In the genomic region with DNA sequence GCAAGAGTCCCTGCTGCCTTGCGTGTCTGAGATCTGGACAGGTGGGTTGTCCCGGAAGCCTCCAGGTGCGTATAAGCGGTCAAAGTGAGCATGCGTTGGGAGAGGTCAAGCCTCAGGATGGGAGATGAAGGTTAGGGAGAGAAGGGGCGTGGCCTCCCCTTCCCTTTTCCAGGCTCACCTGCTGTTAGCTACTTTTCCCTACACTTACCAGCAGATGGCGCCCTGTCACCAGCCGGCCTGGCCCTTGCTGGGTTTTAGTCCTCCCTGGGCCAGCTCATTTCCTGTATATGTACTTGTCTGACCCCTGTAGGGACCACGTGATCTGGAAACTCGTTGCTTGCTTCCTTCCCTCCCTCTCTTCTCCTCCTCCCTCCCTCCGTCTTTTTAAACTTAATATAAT, we compare ENCODE assay signal across 8 mouse cellular contexts. TPM values are rescaled to one million over a fixed set of nuclear protein-coding genes. Genes with fewer than 3 reads are reported as not detected.
A peak's percentile ranks its signal among the peaks of the same experiment; 100 is the strongest.
DNase-seq lines count a peak whose midpoint lies in the region; ATAC-seq and TF ChIP-seq lines count a peak whose summit lies in the region.

No protein-coding gene starts in this region.

- DNase-seq in G1E (ENCODE audit: low spot score), result peak; percentile 55
- DNase-seq in cerebellum, adult 18-20 months, result peak; percentile 80 to 83
- peak; percentile 79 for DNase-seq in forebrain, postnatal 0 days
- DNase-seq in heart, postnatal 4 days, result peak; percentile 88
- peak; percentile 66 to 82 for DNase-seq in layer of hippocampus, adult 2 months (ENCODE audit: low spot score in 2 of 2)
- peak; percentile 62 for DNase-seq in retina, adult 2 months (ENCODE audit: low read depth, low spot score)
- peak; percentile 74 for DNase-seq in thymus, postnatal 25 days

- H3K9ac ChIP-seq in forebrain, postnatal 0 days, result no peak overlapping the region
- H3K9ac ChIP-seq in lung, embryonic 16.5 days (ENCODE audit: low read length), result no peak overlapping the region

- H3K36me3 ChIP-seq in G1E (replicated peaks), result peaks cover 58% of the 10 kb centered on the region
- no peaks in the 10 kb centered on the region for H3K36me3 ChIP-seq in forebrain, postnatal 0 days (ENCODE audit: insufficient read depth)
- no peaks in the 10 kb centered on the region for H3K36me3 ChIP-seq in lung, embryonic 16.5 days (ENCODE audit: control insufficient read depth, insufficient read depth, low read length)

- no peaks in the 10 kb centered on the region for H3K9me3 ChIP-seq in G1E (replicated peaks)
- H3K9me3 ChIP-seq in forebrain, postnatal 0 days (ENCODE audit: low read length), result no peaks in the 10 kb centered on the region
- H3K9me3 ChIP-seq in lung, embryonic 16.5 days (ENCODE audit: control insufficient read depth, low read length), result no peaks in the 10 kb centered on the region

- 6% methylated on average over 10 of the region's 11 CpGs for WGBS in forebrain, postnatal 0 days
- 3% methylated on average over 11 of the region's 11 CpGs for WGBS in lung, embryonic 16.5 days

- no peak overlapping the region for H3K4me2 ChIP-seq in forebrain, postnatal 0 days (ENCODE audit: low read depth)
- H3K4me2 ChIP-seq in lung, embryonic 16.5 days (ENCODE audit: low read depth, low read length), result no peak overlapping the region

- ATAC-seq in G1E (ENCODE audit: extremely low read depth, insufficient number of reproducible peaks, low FRiP score, poor library complexity, severe bottlenecking), result peak; percentile 70
- ATAC-seq in forebrain, postnatal 0 days, result peak; percentile 81
- ATAC-seq in lung, embryonic 16.5 days (ENCODE audit: low read depth), result peak; percentile 75; the same call in 1 of the 2 replicates

- peak overlapping the region; percentile 57; the same call in 1 of the 2 replicates for H3K4me3 ChIP-seq in G1E (ENCODE audit: low read depth, low read length)
- H3K4me3 ChIP-seq in forebrain, postnatal 0 days (ENCODE audit: low read depth, low read length), result no peak overlapping the region
- H3K4me3 ChIP-seq in layer of hippocampus, adult 2 months, result no peak overlapping the region
- no peak overlapping the region for H3K4me3 ChIP-seq in lung, embryonic 16.5 days (ENCODE audit: low read length)

- no peak overlapping the region for H3K27ac ChIP-seq in forebrain, postnatal 0 days (ENCODE audit: low read depth, low read length)
- H3K27ac ChIP-seq in layer of hippocampus, adult 2 months, result no peak overlapping the region
- no peak overlapping the region for H3K27ac ChIP-seq in lung, embryonic 16.5 days (ENCODE audit: low read length)

- peaks cover 33% of the 10 kb centered on the region for H3K4me1 ChIP-seq in G1E (ENCODE audit: insufficient read depth, low read depth, low read length)
- 0 out of 2 replicates have a peak, but pooled peaks cover 5% of the 10 kb centered on the region for H3K4me1 ChIP-seq in forebrain, postnatal 0 days (ENCODE audit: insufficient read depth)
- no peaks in the 10 kb centered on the region for H3K4me1 ChIP-seq in lung, embryonic 16.5 days (replicated peaks; ENCODE audit: control insufficient read depth, insufficient read depth, low read length)

- H3K27me3 ChIP-seq in G1E (ENCODE audit: insufficient read depth, low read length), result no peaks in the 10 kb centered on the region
- H3K27me3 ChIP-seq in forebrain, postnatal 0 days (ENCODE audit: insufficient read depth, low read length), result no peaks in the 10 kb centered on the region
- no peaks in the 10 kb centered on the region for H3K27me3 ChIP-seq in lung, embryonic 16.5 days (ENCODE audit: control insufficient read depth, insufficient read depth, low read depth, low read length)

- TF ChIP-seq CTCF in G1E (IDR thresholded peaks at IDR 0.05; ENCODE audit: low read depth, low read length), result peak; percentile 55
- peak; percentile 91 for TF ChIP-seq CTCF in forebrain, postnatal 0 days (IDR thresholded peaks at IDR 0.05; ENCODE audit: low read depth)
- TF ChIP-seq CTCF in layer of hippocampus, adult 2 months (conservative IDR thresholded peaks at IDR 0.05), result peak; percentile 92

RNA-seq across cellular contexts. Expression of a gene that starts 16.4 kb away (rescaled TPM):
- 7.4 and 7.7 TPM in 2 replicates for total RNA-seq in G1E (2014; fragmentation: Nextera tagmentation)
- 4.2 TPM in 2 replicates for total RNA-seq in G1E (2017)
- polyA plus RNA-seq in G1E (2012), result 8.4 and 11.1 TPM in 2 replicates
- total RNA-seq in forebrain, postnatal 0 days (2014; rRNA removed), result 16.8 and 19.5 TPM in 2 replicates
- 15.9 and 16.0 TPM in 2 replicates for polyA plus RNA-seq in forebrain, postnatal 0 days (2015; fragmentation: Nextera tagmentation; extraction: Ambion mirVana)
- 10 to 100 TPM; 16.4 to 17.1 TPM for total RNA-seq in heart, postnatal 4 days (2021)
- 10 to 100 TPM; 21.4 to 24.4 TPM for total RNA-seq in layer of hippocampus, adult 2 months (2021)
- polyA plus RNA-seq in lung, embryonic 16.5 days (2015; fragmentation: Nextera tagmentation; extraction: Ambion mirVana), result 7.5 and 8.7 TPM in 2 replicates

RNA-seq across cellular contexts. Expression of a gene that starts 39.6 kb away (rescaled TPM):
- total RNA-seq in G1E (2014; fragmentation: Nextera tagmentation), result 184 and 214 TPM in 2 replicates
- total RNA-seq in G1E (2017), result 8.9 and 9.4 TPM in 2 replicates
- 96.4 and 118 TPM in 2 replicates for polyA plus RNA-seq in G1E (2012)
- total RNA-seq in forebrain, postnatal 0 days (2014; rRNA removed), result 14.6 and 18.6 TPM in 2 replicates
- polyA plus RNA-seq in forebrain, postnatal 0 days (2015; fragmentation: Nextera tagmentation; extraction: Ambion mirVana), result 42.3 and 49.1 TPM in 2 replicates
- 10 to 100 TPM; 95.4 to 95.9 TPM for total RNA-seq in heart, postnatal 4 days (2021)
- total RNA-seq in layer of hippocampus, adult 2 months (2021), result 10 to 100 TPM; 47.6 to 57.0 TPM
- polyA plus RNA-seq in lung, embryonic 16.5 days (2015; fragmentation: Nextera tagmentation; extraction: Ambion mirVana), result 58.4 and 58.5 TPM in 2 replicates
